Mouse (Mus musculus): ENCODE measurements around the gene Plxdc1.

Gene Plxdc1

GRCm38 (mm10) chr11:98016824-98017223 lies 30.6 kb upstream of the Plxdc1 start:
- no peak for DNase-seq (ENCODE audit: low read depth, low spot score)

GRCm38 (mm10) chr11:98016177-98016576 lies 29.9 kb upstream of the Plxdc1 start:
- no peak for DNase-seq (ENCODE audit: low read depth, low spot score)

GRCm38 (mm10) chr11:98012831-98013230 lies 26.6 kb upstream of the Plxdc1 start:
- DNase-seq (ENCODE audit: low read depth, low spot score) = peak; percentile 75

GRCm38 (mm10) chr11:98011716-98012115 lies 25.5 kb upstream of the Plxdc1 start:
- no peak for DNase-seq (ENCODE audit: low read depth, low spot score)

- no peak for DNase-seq (ENCODE audit: low read depth, low spot score)
These were observed 21.8 kb upstream of the Plxdc1 start for GRCm38 (mm10) chr11:98008087-98008486.

- DNase-seq (ENCODE audit: low read depth, low spot score) = no peak
These were observed 19.4 kb upstream of the Plxdc1 start for GRCm38 (mm10) chr11:98005686-98006085.

- peak; percentile 97 for DNase-seq (ENCODE audit: low read depth, low spot score)
These were observed 18.8 kb upstream of the Plxdc1 start for GRCm38 (mm10) chr11:98005076-98005475.

GRCm38 (mm10) chr11:98004161-98004560 lies 17.9 kb upstream of the Plxdc1 start:
- no peak for DNase-seq (ENCODE audit: low read depth, low spot score)

GRCm38 (mm10) chr11:98003171-98003671 lies 17.0 kb upstream of the Plxdc1 start:
- DNase-seq (ENCODE audit: low read depth, low spot score) = peak; percentile 49

- DNase-seq (ENCODE audit: low read depth, low spot score) = peak; percentile 90
These were observed 16.4 kb upstream of the Plxdc1 start for GRCm38 (mm10) chr11:98002627-98003026.

GRCm38 (mm10) chr11:98001986-98002385 lies 15.7 kb upstream of the Plxdc1 start:
- DNase-seq (ENCODE audit: low read depth, low spot score) = no peak

- DNase-seq (ENCODE audit: low read depth, low spot score) = no peak
These were observed 15.1 kb upstream of the Plxdc1 start for GRCm38 (mm10) chr11:98001351-98001824.

- no peak for DNase-seq (ENCODE audit: low read depth, low spot score)
These were observed 14.3 kb upstream of the Plxdc1 start for GRCm38 (mm10) chr11:98000378-98001140.

GRCm38 (mm10) chr11:97999748-98000147 lies 13.5 kb upstream of the Plxdc1 start:
- no peak for DNase-seq (ENCODE audit: low read depth, low spot score)

GRCm38 (mm10) chr11:97998898-97999608 lies 12.8 kb upstream of the Plxdc1 start:
- no peak for DNase-seq (ENCODE audit: low read depth, low spot score)

GRCm38 (mm10) chr11:97998074-97998793 lies 12.0 kb upstream of the Plxdc1 start:
- no peak for DNase-seq (ENCODE audit: low read depth, low spot score)

- DNase-seq (ENCODE audit: low read depth, low spot score) = no peak
These were observed 11.2 kb upstream of the Plxdc1 start for GRCm38 (mm10) chr11:97997387-97997960.

GRCm38 (mm10) chr11:97996691-97997090 lies 10.4 kb upstream of the Plxdc1 start:
- no peak for DNase-seq (ENCODE audit: low read depth, low spot score)

GRCm38 (mm10) chr11:97995564-97996288 lies 9.5 kb upstream of the Plxdc1 start, which contains the start of gene Arl5c:
Gene Arl5c, minus strand, starts transcription at chr11:97996181.
- DNase-seq (ENCODE audit: low read depth, low spot score) = peak; percentile 75

- peak; percentile 88 for DNase-seq (ENCODE audit: low read depth, low spot score)
These were observed 8.4 kb upstream of the Plxdc1 start for GRCm38 (mm10) chr11:97994539-97995100.
